Mouse (Mus musculus) hindbrain, embryonic 16.5 days (tissue): Measurements from ENCODE around the gene Phlda3. TPM values are rescaled to one million over a fixed set of nuclear protein-coding genes. Genes with fewer than 3 reads are reported as not detected.
A peak's percentile ranks its signal among the peaks of the same experiment; 100 is the strongest.

ENCODE experiments used
- ATAC-seq: fragments of 200-750 bp; cut with Nextera tagmentation; 2 replicates; pipeline ENCODE4 v1.8.0; 2017; ENCODE audit warnings: moderate TSS enrichment, moderate library complexity
- H3K27ac ChIP-seq: fragments of 300-500 bp; sonication (generic); 2 replicates; pipeline ENCODE4 v1.5.1; 2014; ENCODE audit warnings: low read depth, mild to moderate bottlenecking, control low read depth, low read length, moderate library complexity
- H3K27me3 ChIP-seq: fragments of 300-500 bp; sonication (generic); replicated peaks from 2 replicates; pipeline ENCODE4 v1.6.1; 2014; ENCODE audit warnings: low read length; ENCODE audit not compliant: control insufficient read depth, insufficient read depth
- H3K36me3 ChIP-seq: fragments of 300-500 bp; sonication (generic); 2 replicates; pipeline ENCODE4 v1.6.1; 2014; ENCODE audit warnings: mild to moderate bottlenecking, low read length, moderate library complexity, mixed read lengths; ENCODE audit not compliant: control insufficient read depth, insufficient read depth
- H3K4me1 ChIP-seq: fragments of 300-500 bp; sonication (generic); 2 replicates; pipeline ENCODE4 v1.6.1; 2014; ENCODE audit warnings: low read depth, low read length; ENCODE audit not compliant: control insufficient read depth, insufficient read depth
- H3K4me2 ChIP-seq: fragments of 300-500 bp; sonication (generic); 2 replicates; pipeline ENCODE4 v1.6.1; 2014; ENCODE audit warnings: mild to moderate bottlenecking, low read length, control low read depth, moderate library complexity
- H3K4me3 ChIP-seq: fragments of 300-500 bp; sonication (generic); 2 replicates; pipeline ENCODE4 v1.5.1; 2014; ENCODE audit warnings: mild to moderate bottlenecking, low read length, control low read depth, moderate library complexity
- H3K9ac ChIP-seq: fragments of 300-500 bp; sonication (generic); 2 replicates; pipeline ENCODE4 v1.6.1; 2014; ENCODE audit warnings: low read depth, mild to moderate bottlenecking, control low read depth, low read length, moderate library complexity
- H3K9me3 ChIP-seq: fragments of 300-500 bp; sonication (generic); 2 replicates; pipeline ENCODE4 v1.6.1; 2014; ENCODE audit warnings: mild to moderate bottlenecking, low read length, moderate library complexity; ENCODE audit not compliant: control insufficient read depth
- WGBS: fragments of 180-500 bp; shearing (Covaris S2); extraction: QIAGEN DNeasy Blood & Tissue Kit; methylation state at CpG from one replicate; pipeline ENCODE4 v1.1.7; 2014; 5-methylcytosine and 5-hydroxymethylcytosine counted together
- polyA plus RNA-seq: library from polyadenylated mRNA; unstranded; fragments of >200 nt; fragmentation: Nextera tagmentation; extraction: Ambion mirVana; gene quantifications from 2 replicates; pipeline ENCODE4 v1.2.1, GENCODE M21; 2015

The Phlda3 gene
- polyA plus RNA-seq, 1 experiment from 2014 or later: 49.5 TPM

DNA sequence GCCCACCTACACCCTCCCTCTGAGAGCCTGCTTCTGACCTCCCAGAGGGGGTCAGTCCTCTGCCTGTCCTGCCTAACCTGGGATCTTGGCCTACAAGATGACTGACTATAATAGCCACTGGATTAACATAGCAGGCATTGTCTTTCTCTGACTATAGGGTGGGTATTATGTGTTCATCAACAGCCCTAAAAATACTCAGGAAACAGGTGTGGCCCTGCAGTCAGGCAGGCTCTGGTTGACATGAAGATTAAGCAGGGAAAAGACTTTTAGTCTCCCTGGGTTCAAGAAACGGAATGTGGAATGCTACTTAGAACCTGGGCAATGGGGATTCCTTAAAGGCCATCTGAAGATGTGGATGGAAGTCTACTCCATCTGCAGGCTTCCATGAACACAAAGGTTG is 32.6 kb downstream of the Phlda3 start:
- no peak overlapping the region for H3K4me2 ChIP-seq
- no peaks in the 10 kb centered on the region for H3K9me3 ChIP-seq
- WGBS: 88% methylated on average over 1 of the region's 1 CpGs
- no peak overlapping the region for H3K9ac ChIP-seq
- H3K36me3 ChIP-seq: no peaks in the 10 kb centered on the region
- H3K27ac ChIP-seq: no peak overlapping the region
- H3K27me3 ChIP-seq: peaks cover 3% of the 10 kb centered on the region; the same call in 1 of the 2 replicates
- H3K4me1 ChIP-seq: peaks cover 10% of the 10 kb centered on the region
- ATAC-seq: no peak
- H3K4me3 ChIP-seq: no peak overlapping the region

DNA sequence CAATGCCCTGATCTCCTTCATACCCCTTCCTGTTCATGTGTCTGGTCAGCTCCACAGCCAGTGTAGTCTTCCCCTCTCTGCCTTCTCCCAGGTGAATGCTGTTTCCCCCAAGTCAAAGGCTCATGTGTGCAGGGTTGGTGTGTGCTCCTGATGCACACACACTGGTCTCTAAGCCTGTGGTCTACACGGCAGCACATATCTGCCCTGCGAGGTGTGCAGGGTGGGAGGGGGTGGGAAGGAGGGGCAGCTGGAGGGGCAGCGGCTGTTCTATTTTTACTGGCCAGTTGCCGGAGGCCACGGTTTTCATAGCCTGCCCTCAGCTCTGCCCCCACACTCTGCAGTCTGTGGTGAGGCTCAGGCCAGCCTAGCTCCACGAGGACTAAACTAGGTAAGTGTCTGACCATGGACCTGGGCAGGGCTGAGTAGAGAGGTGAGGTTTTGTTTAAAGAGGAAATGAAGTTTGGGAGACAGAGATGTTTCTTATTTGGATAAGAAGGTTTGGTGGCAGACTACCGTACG is 33.2 kb downstream of the Phlda3 start:
- Histone ChIP-seq H3K9ac (no peak overlapping the region), H3K4me3 (no peak overlapping the region), H3K27ac (no peak overlapping the region), H3K36me3 (no peaks in the 10 kb centered on the region), H3K9me3 (no peaks in the 10 kb centered on the region), H3K27me3 (peaks cover 1% of the 10 kb centered on the region; the same call in 1 of the 2 replicates), H3K4me2 (no peak overlapping the region), H3K4me1 (peaks cover 5% of the 10 kb centered on the region; the same call in 1 of the 2 replicates)
- WGBS: 68% methylated on average over 8 of the region's 8 CpGs
- no peak for ATAC-seq

DNA sequence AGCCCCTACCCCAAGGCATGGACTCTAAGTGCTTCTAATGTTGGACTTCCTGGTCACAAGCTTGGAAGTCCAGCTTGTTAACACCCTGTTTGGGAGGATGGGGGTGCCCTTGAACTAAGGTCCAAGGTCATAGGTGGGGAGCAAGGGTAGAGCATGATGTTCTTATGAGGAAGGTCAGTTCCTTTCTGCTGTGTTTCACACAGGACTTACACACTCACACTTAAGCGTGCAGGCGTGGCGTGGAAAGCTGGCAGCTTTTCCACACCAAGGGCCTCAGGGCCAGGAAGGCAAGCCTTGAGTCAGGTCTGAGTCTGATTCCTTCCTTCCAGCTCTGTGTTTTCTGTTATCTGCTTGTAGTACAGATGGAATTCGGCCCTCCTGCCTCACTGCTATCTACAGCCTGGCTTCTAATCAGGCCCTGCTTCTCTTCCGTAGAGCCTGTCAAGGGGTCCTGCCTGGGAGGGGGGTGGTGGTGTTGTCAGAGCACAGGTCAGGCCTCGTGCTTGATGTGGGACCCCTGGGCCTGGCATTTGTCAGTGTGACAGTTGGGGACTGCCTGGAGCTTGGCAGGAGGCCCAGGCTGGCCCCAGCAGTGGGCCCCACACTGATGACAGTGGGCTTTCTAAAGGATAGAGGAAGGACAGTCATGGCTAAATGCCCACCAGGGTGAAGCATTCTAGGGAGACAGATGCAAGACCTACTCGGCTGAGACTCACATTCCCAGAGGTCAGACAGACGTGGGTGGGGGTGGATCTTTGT is 34.5 kb downstream of the Phlda3 start:
- ATAC-seq: peak; percentile 60
- 48% methylated on average over 8 of the region's 8 CpGs for WGBS
- Histone ChIP-seq H3K4me2 (no peak overlapping the region), H3K36me3 (no peaks in the 10 kb centered on the region), H3K4me1 (peaks cover 3% of the 10 kb centered on the region; the same call in 1 of the 2 replicates), H3K9me3 (no peaks in the 10 kb centered on the region), H3K27me3 (no peaks in the 10 kb centered on the region), H3K27ac (no peak overlapping the region), H3K4me3 (no peak overlapping the region), H3K9ac (no peak overlapping the region)

DNA sequence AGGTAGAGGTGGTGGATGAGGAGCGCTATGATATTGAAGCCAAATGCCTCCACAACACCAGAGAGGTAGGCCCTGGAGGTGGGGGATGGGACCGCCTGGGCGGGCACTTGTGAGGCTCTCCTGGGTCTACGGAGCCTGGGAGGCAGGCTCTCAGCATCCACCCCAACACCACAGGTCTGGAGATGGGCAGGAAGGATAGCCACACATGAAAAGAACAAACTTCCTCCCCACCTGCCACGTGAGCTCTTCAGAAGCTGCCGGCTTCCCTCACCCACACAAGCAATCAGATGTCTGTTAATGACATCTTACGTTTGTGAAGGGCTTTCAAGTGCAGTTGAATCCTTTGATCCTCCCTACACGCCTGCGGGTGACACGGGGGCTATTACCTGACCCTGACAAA is 41.6 kb downstream of the Phlda3 start:
- Histone ChIP-seq H3K9me3 (no peaks in the 10 kb centered on the region), H3K27ac (no peak overlapping the region), H3K36me3 (no peaks in the 10 kb centered on the region), H3K4me3 (no peak overlapping the region), H3K4me2 (no peak overlapping the region), H3K9ac (no peak overlapping the region), H3K27me3 (no peaks in the 10 kb centered on the region), H3K4me1 (no peaks in the 10 kb centered on the region)
- no peak for ATAC-seq
- 65% methylated on average over 10 of the region's 10 CpGs for WGBS

DNA sequence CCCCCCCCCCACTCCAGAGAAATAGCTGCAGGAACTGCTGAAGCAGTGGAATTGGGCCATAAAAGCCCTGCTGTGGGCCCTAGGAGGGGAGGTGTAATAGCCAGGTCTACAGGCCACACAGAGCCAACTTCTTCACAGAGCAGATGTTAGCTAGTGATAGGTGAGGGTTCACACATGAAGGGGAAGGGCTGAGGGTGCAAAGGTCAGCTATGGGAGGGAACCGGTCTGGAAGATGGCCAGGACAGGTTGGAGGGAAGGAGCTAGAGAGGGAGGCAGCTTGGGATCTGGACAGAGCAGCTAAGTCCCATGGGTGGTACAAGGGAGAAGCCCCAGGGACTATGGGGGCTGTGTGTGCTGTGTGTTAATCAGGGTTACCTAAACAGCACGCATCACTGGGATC is 44.3 kb downstream of the Phlda3 start:
- WGBS: 77% methylated on average over 1 of the region's 2 CpGs

DNA sequence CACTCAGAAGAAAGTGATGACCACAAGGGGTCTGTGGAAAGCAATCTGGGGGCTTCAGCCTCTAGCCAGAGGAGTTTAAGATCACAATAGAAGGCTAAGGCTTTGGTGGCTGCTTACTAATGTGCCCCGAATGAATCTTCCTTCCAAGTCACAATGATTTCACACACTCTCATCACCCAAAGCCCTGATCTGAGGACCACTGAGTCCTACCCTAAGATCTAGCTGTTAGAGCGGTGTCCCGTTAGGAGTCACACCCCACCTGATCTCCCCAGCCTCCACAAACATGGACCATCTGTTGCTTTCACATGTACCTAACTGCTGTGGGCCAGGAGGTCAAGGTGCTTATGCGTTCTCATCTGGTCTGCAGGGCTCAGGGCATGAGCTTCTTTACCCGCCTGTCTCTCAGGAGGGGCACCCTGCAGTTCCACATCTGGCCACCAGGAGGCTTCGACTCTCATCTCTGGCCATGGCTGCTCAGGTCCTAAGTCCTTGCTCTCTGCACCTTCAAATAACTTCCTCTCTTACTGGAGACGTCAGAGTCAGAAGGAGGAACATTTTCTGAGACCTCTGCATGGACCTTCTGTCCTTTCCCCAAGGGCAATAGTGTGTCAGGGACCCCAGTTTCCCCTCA is 45.2 kb downstream of the Phlda3 start:
- no peaks in the 10 kb centered on the region for H3K36me3 ChIP-seq
- H3K9me3 ChIP-seq: no peaks in the 10 kb centered on the region
- H3K4me3 ChIP-seq: no peak overlapping the region
- 34% methylated on average over 7 of the region's 7 CpGs for WGBS
- no peaks in the 10 kb centered on the region for H3K27me3 ChIP-seq
- no peak overlapping the region for H3K27ac ChIP-seq
- H3K9ac ChIP-seq: no peak overlapping the region
- no peak overlapping the region for H3K4me2 ChIP-seq
- ATAC-seq: peak; percentile 22; the same call in 1 of the 2 replicates
- H3K4me1 ChIP-seq: 0 out of 2 replicates have a peak, but pooled peaks cover 2% of the 10 kb centered on the region

More for the DNA sequence above, 44.3 kb downstream of the Phlda3 start:
- no peak overlapping the region for H3K4me2 ChIP-seq
- 0 out of 2 replicates have a peak, but pooled peaks cover 2% of the 10 kb centered on the region for H3K4me1 ChIP-seq
- H3K36me3 ChIP-seq: no peaks in the 10 kb centered on the region
- H3K9me3 ChIP-seq: no peaks in the 10 kb centered on the region
- H3K9ac ChIP-seq: no peak overlapping the region; the same call in 1 of the 2 replicates
- no peaks in the 10 kb centered on the region for H3K27me3 ChIP-seq
- no peak for ATAC-seq
- no peak overlapping the region for H3K4me3 ChIP-seq
- H3K27ac ChIP-seq: no peak overlapping the region

DNA sequence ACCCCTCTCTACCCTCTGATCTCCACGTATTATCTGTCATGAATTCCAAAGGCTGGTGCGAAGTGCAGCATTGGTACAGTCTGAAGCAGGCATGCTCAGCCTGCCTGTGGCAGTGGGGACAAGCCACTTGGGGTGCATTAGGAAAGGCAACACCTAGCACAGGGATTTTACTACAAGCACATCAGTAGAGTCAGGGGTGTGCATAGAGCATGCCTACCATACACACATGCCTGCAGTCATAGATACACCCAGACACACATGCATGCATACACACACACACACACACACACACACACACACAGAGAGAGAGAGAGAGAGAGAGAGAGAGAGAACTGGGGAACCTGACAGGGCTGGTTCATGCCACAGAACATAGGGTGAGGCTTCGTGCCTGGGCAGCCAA is 46.3 kb downstream of the Phlda3 start:
- Histone ChIP-seq H3K27me3 (peaks cover 5% of the 10 kb centered on the region; the same call in 1 of the 2 replicates), H3K9ac (no peak overlapping the region), H3K27ac (no peak overlapping the region), H3K9me3 (no peaks in the 10 kb centered on the region), H3K4me2 (no peak overlapping the region), H3K4me1 (0 out of 2 replicates have a peak, but pooled peaks cover 2% of the 10 kb centered on the region), H3K36me3 (no peaks in the 10 kb centered on the region), H3K4me3 (no peak overlapping the region)
- ATAC-seq: no peak
- WGBS: 83% methylated on average over 3 of the region's 3 CpGs

DNA sequence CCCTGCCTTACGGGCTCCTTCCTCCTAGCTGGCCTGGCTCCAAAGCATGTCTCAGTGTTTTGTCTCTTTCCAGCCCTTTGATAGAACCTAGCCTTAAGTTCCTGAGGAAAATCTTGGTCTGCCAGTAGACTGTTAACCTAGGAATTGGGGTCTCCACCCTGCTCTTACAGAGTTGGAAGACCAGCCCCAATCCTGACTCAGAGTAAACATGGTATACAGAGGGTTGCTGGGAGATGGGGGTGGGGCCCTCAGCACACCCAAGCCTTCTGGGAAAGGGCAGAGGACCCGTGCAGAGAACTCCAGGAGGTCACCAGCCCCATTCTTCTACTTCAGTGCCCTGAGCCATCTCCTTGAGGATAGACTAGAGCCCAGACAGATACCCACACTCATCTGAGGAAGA is 46.7 kb downstream of the Phlda3 start:
- WGBS: 44% methylated on average over 2 of the region's 2 CpGs
- Histone ChIP-seq H3K9me3 (no peaks in the 10 kb centered on the region), H3K4me3 (no peak overlapping the region), H3K27ac (no peak overlapping the region), H3K4me2 (no peak overlapping the region), H3K27me3 (peaks cover 9% of the 10 kb centered on the region), H3K9ac (no peak overlapping the region), H3K4me1 (0 out of 2 replicates have a peak, but pooled peaks cover 2% of the 10 kb centered on the region), H3K36me3 (no peaks in the 10 kb centered on the region)
- no peak for ATAC-seq

DNA sequence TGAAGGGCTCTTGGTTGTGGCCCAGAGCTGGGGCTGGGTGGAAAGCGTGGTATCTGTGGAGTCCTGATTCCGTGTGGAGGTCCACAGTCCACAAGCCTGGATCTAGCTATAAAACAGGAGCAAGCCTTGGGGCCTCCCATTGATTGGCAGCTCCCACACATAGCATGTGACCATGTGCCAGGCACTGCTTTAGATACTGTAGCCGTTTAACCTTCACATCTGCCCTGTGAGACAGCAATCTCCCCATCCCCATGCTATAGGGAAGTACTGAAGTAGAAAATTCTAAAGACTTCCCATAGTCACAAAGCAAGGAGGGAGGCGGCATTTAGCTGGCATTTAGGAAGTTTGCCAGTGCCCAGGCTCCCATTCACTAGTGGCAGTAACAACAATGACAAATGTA is 47.2 kb downstream of the Phlda3 start:
- H3K4me2 ChIP-seq: no peak overlapping the region
- H3K4me1 ChIP-seq: 0 out of 2 replicates have a peak, but pooled peaks cover 2% of the 10 kb centered on the region
- H3K36me3 ChIP-seq: no peaks in the 10 kb centered on the region
- 55% methylated on average over 4 of the region's 4 CpGs for WGBS
- no peak overlapping the region for H3K27ac ChIP-seq
- no peaks in the 10 kb centered on the region for H3K9me3 ChIP-seq
- H3K27me3 ChIP-seq: peaks cover 14% of the 10 kb centered on the region
- ATAC-seq: no peak
- H3K4me3 ChIP-seq: no peak overlapping the region
- H3K9ac ChIP-seq: no peak overlapping the region
